Mouse (Mus musculus) gastrocnemius, postnatal 36 days (tissue): ENCODE measurements around the gene Akna. TPM values are rescaled to one million over a fixed set of nuclear protein-coding genes. Genes with fewer than 3 reads are reported as not detected.

Source experiments
- DNase-seq, 2 experiments: peaks; one replicate each; pipeline ENCODE4 v3.0.0; 2022
- intact Hi-C: fragments of 180-260 bp; cut with DNase I; formaldehyde crosslinking; loops from one replicate; pipeline ENCODE4 v1.15.1; 2025
- total RNA-seq, 2 experiments: library from RNA; stranded (reverse); gene quantifications; 2 replicates each; pipeline ENCODE4 v1.2.3; 2021

The Akna gene
- total RNA-seq, 2 experiments from 2014 or later = 1.4 to 1.5 TPM

DNA sequence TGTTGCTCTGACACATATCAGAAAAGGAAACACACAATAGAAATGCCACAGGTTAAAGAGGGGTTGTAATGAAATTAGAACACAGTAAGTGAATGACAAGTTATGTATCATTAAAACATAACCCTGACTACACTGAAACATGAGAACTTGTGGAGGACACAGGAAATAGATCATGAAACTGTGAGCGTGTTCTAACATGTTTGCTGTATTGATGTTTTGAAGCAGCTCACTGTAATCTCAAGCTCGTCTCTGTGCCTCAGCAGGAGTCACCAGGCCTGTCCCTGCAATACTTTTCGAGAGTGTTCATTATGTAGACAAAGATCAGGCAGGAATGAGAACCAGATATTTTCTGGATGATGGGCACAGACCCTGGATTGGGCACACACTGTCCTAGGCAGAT, 59.5 kb downstream of the Akna start:
- intact Hi-C loops = no loop called here

DNA sequence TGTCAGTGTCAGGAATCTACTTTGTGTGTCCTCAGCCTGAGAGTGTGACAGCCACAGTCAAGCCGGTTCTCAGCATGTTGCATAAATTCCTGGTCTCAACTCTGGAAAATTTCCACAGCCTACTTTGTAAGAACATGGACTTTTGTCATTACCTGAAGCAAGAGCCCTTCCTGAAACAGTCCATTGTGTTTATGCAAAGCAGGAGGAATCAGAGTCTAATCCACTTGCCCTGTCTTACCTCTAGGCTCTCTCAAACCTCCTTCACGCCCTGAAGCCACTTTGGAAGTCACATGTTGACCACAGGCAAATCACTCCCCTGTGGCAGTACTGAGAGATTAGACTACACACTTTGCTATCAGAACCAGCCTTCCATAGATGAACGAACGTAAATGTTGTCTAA, 60.7 kb downstream of the Akna start:
- no peak for DNase-seq
- intact Hi-C loops = no loop called here

More for the DNA sequence above, 59.5 kb downstream of the Akna start:
- DNase-seq = no peak

DNA sequence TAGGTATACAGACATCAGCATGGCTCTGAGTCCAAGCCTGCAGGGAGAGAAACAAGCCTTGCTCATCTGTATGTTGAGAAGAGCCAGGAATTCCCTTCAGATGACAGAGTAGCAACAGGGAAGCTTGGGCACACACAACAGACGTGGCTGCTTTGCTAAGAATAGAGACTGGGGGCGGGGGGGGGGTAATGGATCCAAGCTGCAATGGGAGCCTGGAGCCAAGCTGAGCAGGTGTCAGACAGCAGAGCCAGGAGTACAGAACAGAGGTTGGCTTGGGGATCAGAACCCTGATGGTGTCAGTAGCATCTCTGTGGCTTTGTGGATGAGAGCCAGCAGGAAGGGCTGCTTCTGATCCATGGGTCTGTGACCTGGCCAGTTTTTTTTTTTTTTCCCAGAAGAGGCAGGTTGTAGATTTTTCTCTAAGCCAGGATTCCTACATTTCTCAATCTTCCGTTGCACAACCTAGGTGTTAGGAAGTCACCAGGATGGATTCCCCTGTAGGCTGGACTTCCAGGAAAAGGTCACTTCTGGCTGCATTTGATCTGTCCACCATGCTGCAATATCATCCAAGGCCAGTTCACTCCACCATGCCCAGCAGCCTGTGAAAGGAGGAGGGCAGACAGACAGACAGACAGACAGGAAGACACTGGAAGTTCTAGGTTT, 64.6 kb downstream of the Akna start:
- no peak for DNase-seq
- intact Hi-C loops = no loop called here

DNA sequence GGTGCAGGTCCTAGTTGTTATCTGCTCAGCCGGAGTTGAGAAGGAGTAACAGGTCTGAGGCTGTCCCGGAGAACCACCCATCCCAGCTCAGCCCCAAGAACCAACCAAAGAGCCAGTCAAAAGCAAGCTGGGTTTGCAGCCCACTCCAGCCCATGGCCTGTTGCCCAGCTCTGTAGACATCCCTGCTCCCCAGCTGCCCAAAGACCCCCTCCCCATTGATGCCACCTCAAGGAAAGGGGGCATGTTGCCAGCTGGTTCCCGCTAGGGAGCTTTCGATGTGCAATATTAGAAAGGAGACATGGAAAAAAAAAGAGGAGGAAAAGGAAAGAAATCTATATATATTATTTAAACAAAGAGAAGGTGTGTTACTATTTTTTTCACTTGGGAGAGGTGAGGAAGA, 69.8 kb downstream of the Akna start:
- no peak for DNase-seq

DNA sequence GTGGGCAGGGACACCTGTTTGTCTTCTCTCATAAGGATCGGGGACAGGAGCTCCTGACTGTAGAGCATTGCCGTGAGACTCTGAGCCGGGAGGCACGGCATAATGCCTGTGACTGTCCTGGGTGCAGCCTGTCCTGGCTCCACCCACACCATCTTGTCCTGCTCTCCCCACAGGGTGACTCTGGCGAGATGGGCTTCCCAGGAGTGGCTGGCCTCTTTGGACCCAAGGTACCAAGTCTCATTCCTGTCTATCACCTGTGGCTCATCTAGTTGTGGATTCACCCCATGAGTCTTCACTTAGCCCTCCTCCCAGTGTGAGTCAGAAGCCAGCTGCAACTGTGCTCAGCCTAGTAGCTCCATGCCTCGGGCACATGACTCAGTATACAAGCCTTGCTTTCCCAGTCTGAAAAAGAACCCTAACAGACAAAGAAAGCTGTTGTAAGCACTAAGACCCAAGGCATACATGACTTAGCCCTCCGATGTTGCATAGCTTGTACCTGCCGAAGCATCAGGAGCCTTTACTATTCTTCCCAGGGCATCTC, 79.8 kb downstream of the Akna start:
- no peak for DNase-seq
- intact Hi-C loops = no loop called here

More for the DNA sequence above, 69.8 kb downstream of the Akna start:
- intact Hi-C loops = no loop called here

DNA sequence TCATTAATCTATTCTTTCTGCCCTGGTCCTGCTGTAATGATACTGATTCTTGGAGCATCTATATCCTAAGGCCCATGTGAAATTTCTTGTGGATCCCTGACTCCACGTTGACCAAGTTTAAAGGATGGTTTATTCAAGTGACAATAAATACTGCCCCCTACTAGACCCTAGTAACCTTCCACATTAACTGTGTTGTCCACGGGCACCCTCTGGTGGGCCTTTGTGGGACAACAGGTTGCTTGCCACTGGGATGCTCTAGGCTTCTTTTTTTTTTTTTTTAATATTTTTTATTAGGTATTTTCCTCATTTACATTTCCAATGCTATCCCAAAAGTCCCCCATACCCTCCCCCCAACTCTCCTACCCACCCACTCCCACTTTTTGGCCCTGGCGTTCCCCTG, 83.6 kb downstream of the Akna start:
- intact Hi-C loops = loop anchor here (2.0 kb wide), 2 partner anchors 105 to 161 kb away; partner anchors contain the start of gene Col27a1
- DNase-seq = peak; percentile 58 to 59

Other genes with a start within 250 kb of the Akna start
- under 1 TPM in 1 of 2 experiments, not detected in 1; 0.41 TPM for gene Ambp, start 248.6 kb downstream of the Akna start, total RNA-seq
- gene Kif12, start 231.2 kb downstream of the Akna start, total RNA-seq = not detected
- gene Col27a1, start 189.3 kb downstream of the Akna start, total RNA-seq = under 1 TPM; 0.61 to 0.64 TPM
- under 1 TPM; 0.36 to 0.44 TPM for gene Orm1, start 58.8 kb downstream of the Akna start, total RNA-seq
- not detected for gene Orm3, start 47.2 kb downstream of the Akna start, total RNA-seq
- gene Orm2, start 40.9 kb downstream of the Akna start, total RNA-seq = under 1 TPM in 1 of 2 experiments, not detected in 1; 0.36 TPM
- 1 to 10 TPM; 2.2 to 2.5 TPM for gene Whrn, start 92.6 kb upstream of the Akna start, total RNA-seq
- gene Atp6v1g1, start 141.4 kb upstream of the Akna start, total RNA-seq = 100 to 1,000 TPM; 209 to 253 TPM
- 10 to 100 TPM; 14.0 to 14.5 TPM for gene Tmem268, start 155.4 kb upstream of the Akna start, total RNA-seq
- gene Gm11213, start 201.9 kb upstream of the Akna start, total RNA-seq = not detected
- gene Tex48, start 219.1 kb upstream of the Akna start, total RNA-seq = not detected